Mouse (Mus musculus): ENCODE results near the gene Ipo4. TPM values are rescaled to one million over a fixed set of nuclear protein-coding genes. Genes with fewer than 3 reads are reported as not detected.

Gene Ipo4
- total and polyA plus RNA-seq, 3 experiments = 46.2 to 132 TPM; not detected in 1

DNA sequence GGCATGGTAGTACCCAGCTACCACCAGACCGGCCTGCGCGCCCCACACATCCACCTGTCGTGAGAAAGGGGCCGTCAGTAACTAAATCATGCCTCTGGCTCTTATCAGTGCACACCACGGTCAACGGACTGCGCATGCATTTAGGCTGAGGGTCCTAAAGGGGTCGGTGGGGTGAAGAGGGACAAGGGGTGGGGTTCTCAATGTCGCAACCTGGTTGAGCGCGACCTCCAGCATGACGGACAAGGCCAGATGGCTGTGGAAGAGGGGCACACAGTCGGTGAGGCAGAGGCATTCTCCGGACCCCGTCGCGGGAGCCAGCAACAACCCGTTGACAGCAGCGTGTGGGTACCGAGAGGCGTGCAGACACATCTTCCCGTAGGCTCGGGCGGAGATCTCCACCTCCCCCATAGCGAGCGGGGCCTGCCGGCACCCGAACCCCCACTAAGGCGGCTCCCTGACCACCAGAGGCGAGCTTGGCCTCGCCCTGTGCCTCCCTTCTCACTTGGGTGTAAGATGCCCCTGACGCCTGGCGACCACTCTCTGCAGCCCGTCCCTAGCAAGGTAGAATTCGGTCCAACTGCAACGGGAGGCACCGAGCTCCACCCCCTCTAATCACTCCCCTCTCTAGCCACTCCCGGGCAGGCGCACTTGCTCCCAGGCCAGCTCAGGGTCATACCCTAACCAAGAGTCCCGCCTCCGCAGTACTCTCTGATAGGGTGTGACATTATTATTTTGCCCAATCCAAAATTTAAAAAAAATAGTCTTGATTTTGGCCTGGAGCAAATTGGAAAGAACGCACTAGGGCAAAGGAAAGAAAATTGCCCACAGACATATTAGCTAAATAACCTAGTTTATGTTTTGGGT lies 50.8 kb downstream of the Ipo4 start, which contains the start of gene Emc9:
Gene Emc9, minus strand, starts transcription at position 601 of the 864 bp plus-strand sequence.
- Histone ChIP-seq H3K9me3 (replicated peaks; ENCODE audit: insufficient read depth, low read length) (no peaks in the 10 kb centered on the region), H3K36me3 (ENCODE audit: control insufficient read depth in 1 of 2, insufficient read depth in 2 of 2, low read length in 2 of 2) (peaks cover 0 to 34% of the 10 kb centered on the region in 2 experiments; a peak in 2 of 4 replicates), H3K4me1 (ENCODE audit: control insufficient read depth in 1 of 2, insufficient read depth in 2 of 2, low read length in 2 of 2) (peaks cover 3 to 37% of the 10 kb centered on the region in 2 experiments)

DNA sequence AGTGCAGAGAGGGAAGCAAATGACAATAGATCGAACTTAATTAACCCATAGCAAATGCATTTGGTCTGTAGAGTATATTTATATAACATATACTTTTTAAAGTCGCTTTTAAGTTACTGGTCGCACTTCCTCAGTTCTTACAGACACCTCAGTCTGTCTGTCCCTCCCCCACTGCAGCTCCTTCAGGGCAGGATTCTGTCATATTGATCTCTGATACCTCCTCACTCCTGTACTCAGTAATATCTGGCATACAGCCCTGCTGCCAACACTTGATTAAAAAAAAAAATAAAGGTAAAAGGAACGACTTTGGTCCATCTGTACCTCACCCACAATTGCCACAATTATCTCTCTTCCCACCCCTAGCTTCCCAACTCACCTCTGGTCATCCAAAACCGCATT lies 51.5 kb downstream of the Ipo4 start:
- Histone ChIP-seq H3K9ac (ENCODE audit: control insufficient read depth, low read depth, low read length, poor library complexity, severe bottlenecking) (peak overlapping the region; percentile 58), H3K27me3 (ENCODE audit: control insufficient read depth in 1 of 2, insufficient read depth in 2 of 2, low read length in 2 of 2) (no peaks in the 10 kb centered on the region), H3K9me3 (replicated peaks; ENCODE audit: insufficient read depth, low read length) (no peaks in the 10 kb centered on the region), H3K79me2 (ENCODE audit: control insufficient read depth, insufficient read depth, low read length, poor library complexity) (peaks cover 8% of the 10 kb centered on the region), H3K27ac (ENCODE audit: control insufficient read depth, low read depth, low read length) (peak overlapping the region; percentile 100), H3K4me3 (ENCODE audit: control insufficient read depth in 1 of 2, insufficient read depth in 1 of 2, low read depth in 2 of 2, low read length in 2 of 2) (peak overlapping the region; percentile 78 to 82), H3K36me3 (ENCODE audit: control insufficient read depth in 1 of 2, insufficient read depth in 2 of 2, low read length in 2 of 2) (peaks cover 0 to 34% of the 10 kb centered on the region in 2 experiments; a peak in 2 of 4 replicates), H3K4me1 (ENCODE audit: control insufficient read depth in 1 of 2, insufficient read depth in 2 of 2, low read length in 2 of 2) (peaks cover 3 to 31% of the 10 kb centered on the region in 2 experiments)
- DNase-seq (ENCODE audit: low read depth, low spot score) = peak; percentile 46
- TF ChIP-seq MAFK (IDR thresholded peaks at IDR 0.05; ENCODE audit: borderline replicate concordance, low read depth, low read length) (no peak), ETS1 (IDR thresholded peaks at IDR 0.05; ENCODE audit: low read depth, low read length) (no peak), CHD1 (IDR thresholded peaks at IDR 0.05; ENCODE audit: low read depth, low read length) (0 out of 2 replicates have a peak, but pooled peaks have one; percentile 68)

More for the DNA sequence above, 50.8 kb downstream of the Ipo4 start, which contains the start of gene Emc9:
- H3K27ac ChIP-seq (ENCODE audit: control insufficient read depth, low read depth, low read length) = peak within 1 kb of the TSS; percentile 100
- TF ChIP-seq POLR2AphosphoS2 (IDR thresholded peaks at IDR 0.05; ENCODE audit: low read length) (peak; percentile 80; the same call in 1 of the 2 replicates), NELFE (IDR thresholded peaks at IDR 0.05; ENCODE audit: low read depth, low read length) (peak; percentile 66), GATA1 (IDR thresholded peaks at IDR 0.05; ENCODE audit: low read depth, low read length) (peak; percentile 49; the same call in 1 of the 2 replicates), TBP (IDR thresholded peaks at IDR 0.05; ENCODE audit: low read depth, low read length) (no peak), TAL1 (IDR thresholded peaks at IDR 0.05; ENCODE audit: low read length) (0 out of 2 replicates have a peak, but pooled peaks have one; percentile 6), ZMIZ1 (IDR thresholded peaks at IDR 0.05; ENCODE audit: low read depth, low read length) (no peak; the same call in 1 of the 2 replicates), HCFC1 (IDR thresholded peaks at IDR 0.05; ENCODE audit: low read depth, low read length) (peak; percentile 55), MXI1 (IDR thresholded peaks at IDR 0.05; ENCODE audit: low read depth, low read length) (peak; percentile 89), MYC (IDR thresholded peaks at IDR 0.05; ENCODE audit: low read depth, low read length) (no peak), NRF1 (IDR thresholded peaks at IDR 0.05; ENCODE audit: insufficient read depth, low read depth, low read length, poor library complexity, severe bottlenecking) (peak; percentile 80), SMC3 (IDR thresholded peaks at IDR 0.05; ENCODE audit: low read depth, low read length) (no peak), RCOR1 (IDR thresholded peaks at IDR 0.05; ENCODE audit: low read depth, low read length) (peak; percentile 57; the same call in 1 of the 2 replicates), EP300 (IDR thresholded peaks at IDR 0.05; ENCODE audit: low read depth in 1 of 2, low read length in 2 of 2) (peak in 1 of 2 experiments; percentile 51; a peak in 1 of 4 replicates), ZNF384 (IDR thresholded peaks at IDR 0.05; ENCODE audit: low read depth, low read length) (peak; percentile 74), MAX (IDR thresholded peaks at IDR 0.05; ENCODE audit: low read length) (peak; percentile 64; the same call in 1 of the 2 replicates), ETS1 (IDR thresholded peaks at IDR 0.05; ENCODE audit: low read depth, low read length) (0 out of 2 replicates have a peak, but pooled peaks have one; percentile 6), SIN3A (IDR thresholded peaks at IDR 0.05; ENCODE audit: low read length) (peak; percentile 62), POLR2A (IDR thresholded peaks at IDR 0.05; ENCODE audit: control insufficient read depth in 1 of 2, insufficient read depth in 1 of 2, low read depth in 1 of 2, low read length in 2 of 2, poor library complexity in 1 of 2) (peak in 1 of 2 experiments; percentile 78; a peak in 2 of 4 replicates)
- no peaks in the 10 kb centered on the region for H3K27me3 ChIP-seq (ENCODE audit: control insufficient read depth in 1 of 2, insufficient read depth in 2 of 2, low read length in 2 of 2)
- DNase-seq (ENCODE audit: low read depth, low spot score) = peak; percentile 96
- H3K4me3 ChIP-seq (ENCODE audit: control insufficient read depth in 1 of 2, insufficient read depth in 1 of 2, low read depth in 2 of 2, low read length in 2 of 2) = peak within 1 kb of the TSS; percentile 78 to 82
- H3K9ac ChIP-seq (ENCODE audit: control insufficient read depth, low read depth, low read length, poor library complexity, severe bottlenecking) = peak within 1 kb of the TSS; percentile 73
- H3K79me2 ChIP-seq (ENCODE audit: control insufficient read depth, insufficient read depth, low read length, poor library complexity) = peaks cover 12% of the 10 kb centered on the region
